Comparison of ENCODE assay signal across 8 mouse cellular contexts in the genomic region with DNA sequence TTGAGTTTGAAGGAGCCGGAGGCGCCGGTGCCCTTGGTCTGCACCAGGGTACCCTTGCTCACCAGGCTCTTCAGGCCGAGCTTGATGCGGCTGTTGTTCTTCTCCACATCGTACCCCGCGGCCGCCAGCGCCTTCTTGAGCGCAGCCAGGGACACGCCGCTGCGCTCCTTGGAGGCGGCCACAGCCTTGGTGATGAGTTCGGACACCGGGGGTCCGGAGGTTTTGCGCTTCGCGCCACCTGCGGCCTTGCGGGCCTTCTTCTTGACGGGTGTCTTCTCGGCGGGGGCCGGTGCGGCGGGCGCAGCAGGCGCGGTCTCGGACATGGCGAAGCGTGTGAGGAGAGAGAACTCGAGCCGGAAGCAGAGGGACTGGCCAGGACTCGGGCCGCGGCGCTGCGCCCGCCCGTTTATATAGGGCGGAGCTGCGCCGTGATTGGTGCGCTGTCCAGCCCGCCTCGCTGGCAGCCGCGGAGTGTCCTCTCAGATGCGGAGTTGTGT. TPM values are rescaled to one million over a fixed set of nuclear protein-coding genes. Genes with fewer than 3 reads are reported as not detected.
A peak's percentile ranks its signal among the peaks of the same experiment; 100 is the strongest.
DNase-seq lines count a peak whose midpoint lies in the region; ATAC-seq lines count a peak whose summit lies in the region.
"Not testable (repeated sequence)": the region's sequence is repeated elsewhere in the genome, so short reads cannot be mapped to it uniquely, and the experiment has no call there.

A gene (minus strand): TSS at position 384 of the 497 bp plus-strand sequence.

- peak; percentile 94 for ATAC-seq in hindbrain, embryonic 14.5 days (ENCODE audit: low FRiP score)

- WGBS in hindbrain, embryonic 14.5 days: under 1% methylated on average over 38 of the region's 53 CpGs

- H3K9ac ChIP-seq in hindbrain, embryonic 14.5 days: peak within 1 kb of the TSS; percentile 81

- peak within 1 kb of the TSS; percentile 53 for H3K4me3 ChIP-seq in hindbrain, embryonic 14.5 days (replicated peaks; ENCODE audit: low read length)

- peak; percentile 94 for DNase-seq in NIH3T3 (ENCODE audit: low read depth)
- DNase-seq in cerebellum, postnatal 14 days: peak; percentile 92 to 93
- peak; percentile 76 to 83 for DNase-seq in frontal cortex, postnatal 25 days (ENCODE audit: low spot score in 2 of 2)
- DNase-seq in hindbrain, embryonic 14.5 days (ENCODE audit: low spot score): peak; percentile 91
- DNase-seq in layer of hippocampus, postnatal 36 days: peak; percentile 84 to 87
- DNase-seq in lung, postnatal 36 days: peak; percentile 93
- peak; percentile 95 for DNase-seq in retina, postnatal 1 day
- DNase-seq in urinary bladder, adult 18-20 months (ENCODE audit: low spot score in 2 of 2): peak; percentile 84 to 92

- H3K9me3 ChIP-seq in hindbrain, embryonic 14.5 days (ENCODE audit: control insufficient read depth, low read length): not testable (repeated sequence)

- H3K4me2 ChIP-seq in hindbrain, embryonic 14.5 days (replicated peaks): peak within 1 kb of the TSS; percentile 100

- peak within 1 kb of the TSS; percentile 94 for H3K27ac ChIP-seq in hindbrain, embryonic 14.5 days

- not testable (repeated sequence) for H3K36me3 ChIP-seq in hindbrain, embryonic 14.5 days (replicated peaks; ENCODE audit: control insufficient read depth, insufficient read depth)

- not testable (repeated sequence) for H3K27me3 ChIP-seq in hindbrain, embryonic 14.5 days (ENCODE audit: control insufficient read depth, insufficient read depth, low read length)

- peaks cover 15% of the 10 kb centered on the region for H3K4me1 ChIP-seq in hindbrain, embryonic 14.5 days (replicated peaks; ENCODE audit: control insufficient read depth, insufficient read depth, low read length)

RNA-seq across cellular contexts. Expression of the gene that starts here (rescaled TPM):
- polyA plus RNA-seq in hindbrain, embryonic 14.5 days (2014; fragmentation: Nextera tagmentation; extraction: Ambion mirVana): 4.4 and 5.3 TPM in 2 replicates
- total RNA-seq in layer of hippocampus, postnatal 36 days (2021): 10 to 100 TPM; 42.1 to 46.4 TPM

Comparison
In these comparisons a context has a peak if more than half of its experiments do, and no peak if none do; other contexts are left out.
1. Peak in every context shown above with its lines: DNase-seq, ATAC-seq, H3K4me3 ChIP-seq and H3K27ac ChIP-seq.